Comparison of ENCODE assay signal across 14 mouse cellular contexts in the genomic region with DNA sequence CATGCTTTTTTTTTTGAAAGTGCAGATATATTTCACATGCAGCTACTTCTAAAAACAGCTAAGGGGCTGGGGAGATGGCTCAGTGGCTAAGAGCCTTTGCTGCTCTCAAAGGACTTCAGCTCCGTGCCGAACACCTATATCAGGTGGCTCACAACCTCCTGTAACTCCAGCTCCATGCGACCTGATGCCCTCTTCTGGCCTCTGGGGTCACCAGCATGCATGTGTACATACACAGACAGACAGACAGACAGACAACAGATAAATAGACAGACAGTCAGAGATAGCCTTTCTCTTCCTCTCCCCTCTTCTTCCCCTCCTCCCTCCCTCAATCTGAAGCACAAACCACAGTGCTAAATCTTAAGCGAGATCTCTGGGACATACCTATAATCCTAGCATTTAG.
"Had no signal": no experiment of that assay in that cellular context is flagged by ENCODE, and none has a peak within 500 bp of the region (broad histone marks: within the 10 kb centered on the region; RNA-seq: fewer than 3 reads in every experiment).

No protein-coding gene starts in this region.

- H3K4me1 ChIP-seq: limb, embryonic 15.5 days had no signal

- H3K27ac ChIP-seq: kidney, postnatal 0 days; limb, embryonic 12.5 days; limb, embryonic 15.5 days; liver, embryonic 14.5 days; macrophage; midbrain, embryonic 13.5 days had no signal

- ATAC-seq: liver, postnatal 0 days; lung, postnatal 0 days; midbrain, embryonic 13.5 days; midbrain, embryonic 16.5 days had no signal

- H3K9me3 ChIP-seq: limb, embryonic 12.5 days; limb, embryonic 15.5 days; midbrain, embryonic 13.5 days had no signal

- H3K36me3 ChIP-seq: limb, embryonic 12.5 days; limb, embryonic 15.5 days; midbrain, embryonic 13.5 days had no signal

- DNase-seq: kidney, postnatal 25 days; liver, postnatal 0 days; lung, embryonic 14.5 days; thymus, adult 18-20 months; thymus, postnatal 36 days had no signal

- H3K4me3 ChIP-seq: limb, embryonic 12.5 days; limb, embryonic 15.5 days; midbrain, embryonic 13.5 days had no signal

- H3K4me2 ChIP-seq: limb, embryonic 12.5 days; limb, embryonic 15.5 days; liver, embryonic 11.5 days; lung, embryonic 14.5 days; midbrain, embryonic 13.5 days had no signal

- H3K9ac ChIP-seq: limb, embryonic 12.5 days; limb, embryonic 15.5 days; liver, embryonic 14.5 days; liver, postnatal 0 days; lung, embryonic 14.5 days; midbrain, embryonic 13.5 days had no signal

- H3K27me3 ChIP-seq: limb, embryonic 12.5 days; limb, embryonic 15.5 days; midbrain, embryonic 13.5 days had no signal
